Mouse (Mus musculus) embryonic fibroblast, embryonic 13.5 days (primary cell): ENCODE measurements at regions not wholly inside any gene's neighbourhood (a gene's known extent, or its start where the extent isn't known, plus 50 kb on each side); places are given as distances from the start of the nearest gene placed in this dataset.

ENCODE experiments used
- H3K27ac ChIP-seq: 2 replicates; pipeline ENCODE4 v1.5.1; 2012; ENCODE audit warnings: low read length, control low read depth, inconsistent platforms; ENCODE audit not compliant: insufficient read depth
- H3K4me1 ChIP-seq: 2 replicates; pipeline ENCODE4 v1.6.1; 2011; ENCODE audit warnings: low read length; ENCODE audit not compliant: control insufficient read depth, insufficient read depth
- H3K4me3 ChIP-seq: 2 replicates; pipeline ENCODE4 v1.5.1; 2011; ENCODE audit warnings: mild to moderate bottlenecking, control low read depth, low read length; ENCODE audit not compliant: insufficient read depth
- CTCF ChIP-seq: IDR thresholded peaks from 2 replicates; pipeline ENCODE4 v1.5.1; 2011; ENCODE audit warnings: mild to moderate bottlenecking, control low read depth, low read length, moderate library complexity, borderline replicate concordance; ENCODE audit not compliant: insufficient read depth
- POLR2A ChIP-seq: IDR thresholded peaks from 2 replicates; pipeline ENCODE4 v1.6.1; 2011; ENCODE audit warnings: low read depth, mild to moderate bottlenecking, control low read depth, low read length, moderate library complexity

DNA sequence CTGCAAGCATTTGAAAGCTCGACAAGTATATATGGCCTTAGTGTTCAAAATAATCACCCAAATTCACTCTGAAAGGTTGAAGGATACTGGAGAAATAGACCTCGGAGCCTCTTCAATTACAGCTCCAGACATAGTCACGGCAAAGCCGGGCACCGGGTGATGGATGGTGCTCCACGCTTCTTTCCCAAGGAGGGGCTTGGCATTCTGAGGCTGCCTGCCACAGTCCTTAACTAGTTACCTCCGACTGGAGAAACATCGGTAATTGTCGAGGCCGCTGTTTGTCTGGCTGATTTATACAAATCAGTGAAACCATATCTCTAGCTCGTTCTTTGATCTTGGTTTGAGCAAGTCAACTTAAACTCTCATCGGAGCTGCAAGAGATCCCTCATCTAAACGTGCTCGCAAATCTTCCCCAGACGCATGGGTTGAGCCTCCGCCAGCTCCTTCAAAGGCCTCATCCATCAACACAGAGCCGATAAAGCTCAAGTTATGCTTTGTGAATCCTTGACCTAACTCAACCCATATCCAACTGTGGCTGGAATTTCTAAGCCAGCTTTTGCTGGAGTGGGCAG, 145.4 kb upstream of the Stx16 start:
- Histone ChIP-seq H3K4me3 (no peak overlapping the region), H3K4me1 (no peaks in the 10 kb centered on the region), H3K27ac (no peak overlapping the region)
- TF ChIP-seq CTCF = no peak
- no peak for TF ChIP-seq POLR2A

GRCm38 (mm10) chr2:173935706-173936105, 140.4 kb upstream of the Stx16 start:
- no peaks in the 10 kb centered on the region for H3K4me1 ChIP-seq
- H3K4me3 ChIP-seq = no peak overlapping the region
- no peak overlapping the region for H3K27ac ChIP-seq
- TF ChIP-seq CTCF = no peak
- TF ChIP-seq POLR2A = no peak

DNA sequence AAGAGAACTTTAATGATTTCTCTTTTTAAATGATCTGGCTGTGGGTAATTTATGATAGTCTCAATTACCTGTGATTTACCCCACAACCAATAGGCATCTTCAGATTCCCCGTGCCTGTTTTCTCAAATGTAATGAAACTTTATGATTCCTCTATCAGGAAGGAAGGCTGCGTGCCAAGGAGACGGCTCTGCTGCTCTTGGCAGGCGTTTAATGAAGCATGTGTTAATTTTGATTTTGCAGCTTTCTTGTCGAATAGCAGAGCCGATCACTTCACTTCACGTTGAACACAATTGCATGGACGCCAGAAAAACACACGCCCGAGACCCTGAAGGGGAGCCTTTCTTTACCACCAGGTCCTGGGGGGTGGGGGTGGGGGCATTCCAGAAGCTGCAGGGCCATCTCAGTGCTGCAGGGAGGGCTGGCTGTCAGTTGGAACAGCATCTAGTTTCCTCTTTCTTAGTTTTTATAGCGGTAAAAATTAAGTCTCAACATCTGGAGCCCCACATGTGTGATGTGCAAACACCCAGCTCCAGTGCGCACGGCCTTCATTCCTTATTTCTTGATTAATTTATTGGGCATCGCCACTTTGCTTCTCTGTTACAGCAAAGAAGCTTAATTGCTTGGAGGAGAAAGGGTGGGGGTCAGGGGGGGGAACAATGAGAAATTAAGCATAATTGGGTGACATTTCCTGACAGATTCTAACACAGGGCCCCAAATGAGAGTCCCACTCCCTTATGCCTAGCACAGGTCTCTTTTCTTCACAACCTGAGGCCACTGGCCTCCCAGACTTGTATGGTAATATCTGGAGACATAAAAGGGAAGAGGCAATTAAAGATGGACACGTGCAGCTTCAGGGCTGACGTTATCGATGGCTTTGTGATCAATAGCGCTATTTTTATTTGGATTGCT, 138.3 kb upstream of the Stx16 start:
- no peaks in the 10 kb centered on the region for H3K4me1 ChIP-seq
- no peak overlapping the region for H3K4me3 ChIP-seq
- no peak overlapping the region for H3K27ac ChIP-seq
- TF ChIP-seq CTCF (no peak), POLR2A (no peak)

GRCm38 (mm10) chr2:173938440-173938787, 137.7 kb upstream of the Stx16 start:
- TF ChIP-seq POLR2A = no peak
- TF ChIP-seq CTCF = no peak
- Histone ChIP-seq H3K4me3 (no peak overlapping the region), H3K27ac (no peak overlapping the region), H3K4me1 (no peaks in the 10 kb centered on the region)

- TF ChIP-seq CTCF (no peak), POLR2A (no peak)
- no peaks in the 10 kb centered on the region for H3K4me1 ChIP-seq
- H3K4me3 ChIP-seq = no peak overlapping the region
- no peak overlapping the region for H3K27ac ChIP-seq
These were observed 130.7 kb upstream of the Stx16 start for GRCm38 (mm10) chr2:173945441-173945840.

- TF ChIP-seq CTCF (no peak), POLR2A (no peak)
- no peaks in the 10 kb centered on the region for H3K4me1 ChIP-seq
- no peak overlapping the region for H3K4me3 ChIP-seq
- no peak overlapping the region for H3K27ac ChIP-seq
These were observed 127.5 kb upstream of the Stx16 start for GRCm38 (mm10) chr2:173948586-173948985.

- Histone ChIP-seq H3K27ac (no peak overlapping the region), H3K4me1 (no peaks in the 10 kb centered on the region), H3K4me3 (no peak overlapping the region)
- no peak for TF ChIP-seq CTCF
- TF ChIP-seq POLR2A = no peak
These were observed 125.8 kb upstream of the Stx16 start for GRCm38 (mm10) chr2:173950164-173950891.

GRCm38 (mm10) chr2:173966111-173966510, 110.0 kb upstream of the Stx16 start:
- Histone ChIP-seq H3K4me1 (no peaks in the 10 kb centered on the region), H3K27ac (no peak overlapping the region), H3K4me3 (no peak overlapping the region)
- TF ChIP-seq POLR2A = no peak
- no peak for TF ChIP-seq CTCF

DNA sequence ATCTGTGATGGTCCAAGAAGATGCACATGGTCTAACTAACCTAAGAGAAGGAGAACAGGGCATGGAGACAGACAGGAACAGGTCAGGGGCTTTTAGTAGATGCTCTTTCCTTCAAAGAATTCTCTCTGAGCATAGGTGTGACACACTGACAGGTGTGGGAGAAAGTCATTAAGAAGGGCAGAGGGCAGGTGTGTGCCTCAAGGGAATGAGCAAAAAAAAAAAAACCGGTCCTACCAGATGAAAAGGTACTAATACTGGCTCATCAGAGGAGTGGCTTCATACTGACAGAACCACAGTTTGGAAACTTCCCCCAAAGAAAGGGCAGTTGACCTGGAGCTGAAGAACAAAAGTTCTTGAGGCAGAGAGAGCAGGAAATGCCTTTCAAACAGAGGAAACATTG, 105.3 kb upstream of the Stx16 start:
- Histone ChIP-seq H3K4me1 (no peaks in the 10 kb centered on the region), H3K27ac (no peak overlapping the region), H3K4me3 (no peak overlapping the region)
- no peak for TF ChIP-seq POLR2A
- TF ChIP-seq CTCF = no peak
